Mouse (Mus musculus) heart, adult 8-10 months (tissue): ENCODE data around the gene Ephb2. TPM values are rescaled to one million over a fixed set of nuclear protein-coding genes. Genes with fewer than 3 reads are reported as not detected.

Experiments used
- DNase-seq: peaks from one replicate; pipeline ENCODE4 v3.0.0; 2022; ENCODE audit warnings: low spot score
- total RNA-seq, 4 experiments: library from RNA; stranded (reverse); gene quantifications; 2 replicates each; pipeline ENCODE4 v1.2.4; 2022

Gene Ephb2
- total RNA-seq, 4 experiments from 2014 or later: 0.44 to 0.86 (median 0.45) TPM

DNA sequence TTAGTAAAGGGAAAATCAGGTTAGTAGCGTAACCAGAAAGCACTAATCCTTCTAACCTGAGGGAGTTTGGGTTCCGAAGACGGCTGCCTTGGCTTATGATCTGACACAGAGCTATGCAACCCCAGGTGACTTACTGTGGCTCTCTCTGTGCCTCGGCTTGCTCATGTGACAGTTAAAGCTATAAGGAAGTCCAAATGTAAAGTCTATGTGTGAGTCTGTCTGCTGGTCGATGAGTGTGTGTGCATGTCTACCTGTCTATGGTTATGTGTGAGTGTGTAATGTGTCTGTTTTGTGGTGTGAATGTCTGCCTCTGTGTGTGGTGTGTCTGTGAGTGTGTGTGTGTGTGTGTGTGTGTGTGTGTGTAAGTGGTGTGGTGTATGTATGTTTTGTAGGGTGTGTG lies 33.8 kb downstream of the Ephb2 start:
- DNase-seq: no peak

DNA sequence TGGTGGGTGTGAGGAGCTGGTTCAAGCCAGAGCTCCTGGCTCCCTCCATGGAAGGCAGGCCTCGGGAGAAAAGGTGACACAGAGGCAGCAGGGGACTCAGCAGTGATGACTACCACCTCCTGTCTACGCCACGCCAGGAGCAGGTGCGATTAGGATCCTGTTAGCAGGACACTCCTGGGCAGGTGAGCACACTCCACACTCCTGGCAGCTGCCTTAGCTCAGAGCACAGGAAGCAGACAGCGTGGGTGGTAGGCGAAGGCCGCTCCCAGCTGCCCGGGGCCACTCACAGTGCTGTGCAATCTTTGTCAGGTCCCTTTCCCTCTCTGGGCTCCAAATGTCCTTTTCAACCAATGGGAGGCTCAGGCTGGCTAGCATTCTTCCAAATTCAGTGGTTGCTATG lies 34.3 kb downstream of the Ephb2 start:
- DNase-seq: no peak

GRCm38 (mm10) chr4:136800366-136800765 lies 35.4 kb downstream of the Ephb2 start:
- no peak for DNase-seq

DNA sequence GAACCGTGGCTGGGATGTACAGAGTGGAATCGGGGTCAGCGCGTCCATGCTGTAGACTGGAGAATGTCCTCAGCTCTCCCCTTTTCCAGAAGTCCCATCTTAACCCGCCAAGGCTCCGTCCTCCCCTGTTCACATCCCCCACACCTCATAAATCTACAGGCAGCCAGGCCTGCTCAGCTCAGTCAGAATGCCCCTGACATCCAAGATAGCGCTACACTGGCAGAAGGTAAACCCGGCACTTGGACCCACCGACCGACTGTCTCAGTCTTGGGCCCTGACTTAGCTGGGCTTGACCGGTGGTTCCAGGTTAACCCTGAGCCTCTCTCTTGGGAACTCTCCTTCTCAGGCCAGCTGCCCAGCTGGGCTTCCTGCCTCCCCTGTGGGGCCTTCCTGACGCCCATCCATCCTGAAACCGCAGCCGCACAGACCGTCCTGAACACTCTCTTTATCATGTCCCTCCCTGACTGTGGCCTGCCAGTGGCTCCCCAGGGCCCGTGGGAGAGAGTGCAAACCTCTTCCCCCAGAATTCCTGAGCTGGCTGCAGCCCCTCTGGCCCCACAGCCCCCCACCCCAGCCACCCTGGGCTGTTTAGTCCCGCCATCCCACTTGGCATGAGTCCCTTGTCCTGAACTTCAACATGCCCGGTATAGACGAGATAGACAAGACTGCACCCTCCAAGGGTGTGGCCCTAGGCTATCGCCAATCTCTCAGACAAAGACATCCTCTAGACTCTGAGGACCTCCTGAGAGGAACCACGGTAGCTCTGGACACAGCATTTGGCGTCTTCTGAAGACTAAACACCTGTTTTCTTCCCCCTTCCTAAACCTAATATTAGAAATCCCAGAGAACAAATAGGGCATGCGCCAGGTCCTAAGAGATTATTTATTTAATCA lies 37.9 kb downstream of the Ephb2 start:
- no peak for DNase-seq

- no peak for DNase-seq
Measured at GRCm38 (mm10) chr4:136793320-136793719, 42.5 kb downstream of the Ephb2 start.

DNA sequence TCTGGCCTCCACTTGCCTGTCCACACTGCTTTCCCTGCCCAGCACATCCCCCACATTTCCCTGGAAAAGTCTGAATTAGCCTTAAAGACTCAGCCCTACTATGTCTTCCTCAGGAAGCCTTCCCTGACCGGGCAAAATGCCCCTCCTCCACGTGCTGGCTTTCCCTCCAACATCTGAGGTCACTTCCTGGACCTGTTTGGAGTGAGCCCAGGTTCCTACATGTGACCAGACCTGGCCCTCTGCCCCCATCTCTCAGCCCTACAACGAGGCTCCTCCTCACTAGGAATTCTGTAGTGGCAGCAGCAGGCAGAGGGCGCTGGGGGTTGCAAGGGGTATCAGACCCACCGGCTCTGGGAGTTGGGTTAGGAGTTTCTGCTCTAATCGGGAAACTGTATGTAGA lies 46.0 kb downstream of the Ephb2 start:
- peak; percentile 76 for DNase-seq

DNA sequence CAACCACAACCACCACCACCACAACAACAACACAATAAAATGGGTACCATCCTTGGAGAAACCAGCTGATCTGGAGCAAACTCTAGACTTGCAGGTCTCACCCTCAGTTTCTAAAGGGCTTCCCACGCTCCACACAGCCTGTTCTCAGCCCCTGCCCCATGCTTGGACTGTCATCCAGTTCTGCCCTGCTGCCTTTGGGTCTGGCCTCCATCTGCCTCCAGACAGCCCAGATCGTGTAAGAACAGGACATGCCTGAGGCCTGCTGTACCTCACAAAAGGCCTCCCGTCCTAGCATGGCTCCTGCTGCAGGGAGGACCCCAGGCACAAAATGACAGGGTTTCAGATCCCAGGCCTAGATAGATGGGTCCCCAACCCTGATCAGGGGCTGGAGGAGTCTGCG lies 48.4 kb downstream of the Ephb2 start:
- no peak for DNase-seq

GRCm38 (mm10) chr4:136786453-136787276 lies 49.1 kb downstream of the Ephb2 start:
- no peak for DNase-seq

DNA sequence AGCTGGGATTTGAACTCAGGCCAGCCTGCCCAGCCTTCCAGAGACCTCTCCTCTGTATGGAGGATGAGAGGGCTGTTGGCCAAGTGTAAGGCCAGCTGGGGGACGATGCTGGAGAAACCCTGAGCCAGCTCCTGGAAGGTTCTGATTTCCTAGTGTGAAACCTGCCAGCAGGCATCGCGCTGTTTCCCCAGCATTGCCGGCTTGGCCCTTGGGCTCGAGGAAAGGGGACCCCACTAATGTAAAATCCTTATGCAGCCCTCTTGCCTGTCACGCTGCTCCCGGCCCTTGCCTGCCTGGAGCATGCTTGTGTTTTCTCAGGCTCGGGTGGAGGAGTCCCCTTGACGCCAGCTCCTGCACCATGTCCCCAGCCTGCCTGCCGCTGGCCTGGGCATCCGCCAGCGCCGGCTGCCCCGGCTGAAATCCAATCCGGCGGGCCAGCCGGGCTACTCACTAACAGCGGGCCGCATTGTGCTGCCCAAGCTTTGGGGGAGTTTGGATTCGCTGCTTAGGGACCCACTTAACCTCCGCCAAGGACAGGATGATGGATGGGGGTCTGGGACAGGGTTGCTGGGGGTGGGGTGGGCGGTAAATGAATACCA lies 52.1 kb downstream of the Ephb2 start:
- DNase-seq: no peak

DNA sequence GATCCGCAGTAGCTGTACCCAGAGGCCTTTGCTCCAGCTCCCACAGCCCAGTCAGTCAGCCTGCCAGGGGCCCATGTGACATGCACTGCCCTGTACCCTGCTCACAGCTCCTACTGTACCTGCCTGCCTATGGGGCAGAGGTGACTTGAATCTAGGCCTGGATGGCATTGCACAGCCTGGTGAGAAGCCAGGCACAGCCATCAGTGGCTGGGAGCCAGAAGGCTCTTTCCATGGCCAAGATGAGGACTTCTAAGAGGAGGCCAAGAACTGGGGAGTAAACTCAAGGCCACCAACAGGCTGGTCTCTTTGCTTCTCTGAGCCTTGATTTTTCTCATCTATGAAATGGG lies 53.2 kb downstream of the Ephb2 start:
- no peak for DNase-seq

DNA sequence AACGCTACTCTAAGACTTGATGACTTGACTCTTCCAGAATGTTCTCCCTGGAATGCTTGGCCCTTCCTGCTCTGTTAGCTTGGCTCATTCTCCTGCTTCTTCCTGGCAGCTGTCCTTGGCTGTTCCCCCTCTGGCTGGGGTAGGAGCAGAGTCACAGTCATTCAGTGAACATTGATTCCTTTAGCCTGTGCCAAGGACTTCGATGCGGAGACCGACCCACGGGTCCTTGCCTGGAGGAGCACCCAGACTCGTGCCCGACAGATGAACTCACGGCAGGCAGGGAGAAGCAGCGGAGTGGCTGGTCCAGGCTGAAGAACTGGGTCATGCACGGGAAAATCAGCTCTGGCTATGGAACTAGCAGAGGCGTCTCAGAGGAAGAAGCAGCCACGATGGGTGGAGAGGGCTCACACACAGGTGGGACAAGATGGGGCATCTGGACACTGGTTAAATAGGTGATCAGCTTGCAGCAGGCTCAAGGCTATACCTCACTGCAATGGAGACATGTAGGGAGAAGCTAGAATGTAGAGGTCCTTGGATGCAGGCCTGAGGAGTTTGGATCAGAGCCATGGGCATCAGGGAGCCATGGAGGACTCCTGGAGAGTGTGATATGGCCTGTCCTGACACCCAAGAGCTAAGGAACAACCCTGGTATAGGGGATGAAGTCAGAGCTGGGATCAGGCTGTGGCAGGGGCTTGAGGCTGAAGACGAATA lies 53.8 kb downstream of the Ephb2 start:
- DNase-seq: peak; percentile 75

DNA sequence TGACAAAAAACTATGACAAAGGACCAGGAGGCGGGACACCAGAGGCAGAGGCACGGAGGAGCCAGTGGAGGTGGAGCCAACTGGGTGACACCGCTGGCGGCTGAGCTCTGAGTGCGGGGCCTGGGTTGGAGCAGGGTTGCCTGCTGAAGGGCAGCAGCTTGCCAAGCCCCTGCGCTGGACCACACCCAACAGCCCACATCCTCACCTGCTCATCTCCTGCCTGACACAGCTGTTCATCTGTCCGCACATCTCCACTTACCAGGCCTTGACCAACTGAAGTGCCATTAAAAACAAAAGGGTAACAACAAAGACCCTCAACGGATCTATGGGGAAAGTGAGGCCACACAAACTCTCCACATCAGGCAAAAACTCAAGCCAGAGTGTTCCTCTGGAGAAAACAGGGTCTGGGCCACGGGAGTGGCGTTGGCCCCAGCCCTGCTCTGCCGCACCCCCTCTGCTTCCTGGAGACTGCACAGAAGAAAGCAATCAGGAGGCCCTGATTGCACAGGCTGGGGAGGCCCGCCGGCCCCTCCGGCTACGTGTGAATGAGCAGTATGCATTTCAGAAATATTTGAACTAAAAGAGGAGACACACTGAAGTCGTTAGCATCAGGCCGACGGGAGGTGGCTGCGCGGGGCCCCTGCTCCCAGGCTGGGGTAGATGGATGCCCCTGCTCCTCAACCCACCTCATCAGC lies 55.4 kb downstream of the Ephb2 start:
- DNase-seq: no peak

DNA sequence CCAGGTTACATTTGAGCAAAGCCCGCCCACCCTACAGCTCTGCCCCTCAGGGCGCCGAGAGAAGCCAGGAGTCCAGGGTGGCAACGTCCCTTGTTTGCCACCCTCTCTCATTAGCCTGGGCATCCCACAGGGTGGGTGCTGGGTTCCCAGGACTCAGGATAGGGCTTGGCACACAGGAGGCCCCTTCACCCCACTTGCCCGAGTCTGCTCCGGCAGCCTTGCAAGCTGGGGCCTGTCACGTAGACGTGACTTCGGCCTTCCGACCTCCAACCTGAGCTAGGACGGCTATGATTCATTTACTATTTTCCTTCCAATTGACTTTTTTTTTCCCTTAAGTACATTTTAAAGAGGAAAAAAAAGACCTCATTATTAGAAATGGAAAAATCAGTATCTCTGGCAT lies 56.6 kb downstream of the Ephb2 start:
- no peak for DNase-seq

GRCm38 (mm10) chr4:136776471-136776892 lies 59.3 kb downstream of the Ephb2 start:
- no peak for DNase-seq

DNA sequence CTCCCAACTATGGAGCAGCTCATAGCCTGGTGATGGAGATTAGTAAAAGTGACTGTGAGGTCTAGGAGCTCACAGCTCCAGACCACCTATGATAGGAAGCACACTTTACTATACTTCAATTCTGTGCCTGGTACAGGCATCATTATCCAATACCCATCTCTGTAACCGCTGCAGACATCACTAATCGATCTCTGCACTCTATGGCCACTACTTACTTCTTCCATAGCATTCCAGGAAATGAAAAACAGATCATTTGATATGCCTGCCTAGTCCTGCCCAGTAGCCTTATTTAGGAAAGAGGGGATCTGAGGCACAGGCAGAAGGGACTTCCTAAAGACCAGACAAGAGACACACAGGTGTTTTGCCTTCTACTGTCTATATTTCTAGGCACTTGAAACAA lies 59.9 kb downstream of the Ephb2 start:
- no peak for DNase-seq

DNA sequence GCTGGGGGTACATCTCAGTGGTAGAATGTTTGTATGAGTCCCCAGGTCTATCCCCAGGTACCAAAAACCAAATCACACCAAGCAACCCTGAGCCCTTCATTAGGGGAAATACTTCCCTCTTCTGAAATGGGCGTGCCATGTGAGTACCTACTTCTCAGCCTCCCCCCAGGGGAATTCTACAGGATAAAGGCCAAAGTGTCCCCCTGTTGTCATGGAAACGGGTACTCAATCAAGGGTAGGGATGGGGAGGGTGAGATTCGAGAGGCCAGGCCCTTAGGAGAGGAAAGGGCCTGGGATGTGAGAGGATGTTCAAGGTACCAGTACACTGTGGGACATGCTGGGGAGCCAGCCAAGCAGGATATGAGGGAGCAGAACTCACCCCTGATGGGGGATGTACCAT lies 61.6 kb downstream of the Ephb2 start:
- DNase-seq: no peak

DNA sequence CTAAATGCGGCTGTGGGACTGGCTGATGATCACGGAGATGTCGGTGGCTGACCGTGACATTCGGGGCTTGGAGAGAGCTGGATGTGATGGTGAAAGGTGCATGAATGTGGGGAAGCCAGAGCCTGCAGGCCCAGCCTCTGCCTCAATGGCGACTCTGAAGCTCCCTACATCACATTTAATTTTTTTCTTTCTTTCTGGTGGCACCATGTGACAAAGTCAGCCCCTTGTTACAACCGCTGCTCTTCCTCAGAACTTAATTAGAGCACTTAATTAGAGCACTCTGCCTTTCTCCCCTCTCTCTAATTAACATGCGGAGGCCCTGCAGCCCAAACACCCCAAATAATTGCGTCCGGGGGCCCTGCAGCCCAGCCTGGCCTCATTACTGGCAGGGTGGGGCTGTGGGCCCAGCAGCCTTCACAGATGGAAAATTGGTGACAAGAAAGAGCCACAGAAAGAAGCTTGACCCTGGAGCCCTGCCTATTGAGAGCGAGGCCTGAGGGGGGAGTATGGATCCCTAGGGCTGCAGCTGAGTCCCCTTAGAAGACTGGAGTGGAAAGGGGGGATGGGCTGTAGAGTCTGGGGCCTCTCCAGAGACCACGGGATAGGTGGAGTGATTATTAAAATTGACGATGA lies 62.7 kb downstream of the Ephb2 start:
- no peak for DNase-seq

DNA sequence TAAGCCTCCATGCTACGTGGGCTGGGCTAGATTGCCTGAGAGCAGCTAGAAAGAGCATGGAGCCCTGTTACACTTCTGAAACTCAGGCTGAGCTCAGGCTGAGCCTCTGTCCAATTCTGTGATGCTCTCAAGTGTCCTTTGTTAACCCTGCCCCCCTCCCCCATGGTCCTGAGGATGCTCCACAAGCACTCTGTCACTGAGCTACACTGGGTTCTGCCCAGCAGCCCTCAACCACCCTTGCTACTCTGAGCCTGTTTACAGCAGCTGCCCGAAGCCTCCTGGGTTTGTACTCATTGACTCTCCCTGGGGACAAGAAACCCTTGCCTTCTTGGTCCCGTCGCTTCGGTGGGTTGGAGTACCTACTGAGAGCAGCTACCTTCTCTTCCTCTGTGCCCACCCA lies 63.5 kb downstream of the Ephb2 start:
- DNase-seq: no peak

- DNase-seq: no peak
Measured at GRCm38 (mm10) chr4:136770718-136771117, 65.1 kb downstream of the Ephb2 start.

GRCm38 (mm10) chr4:136768499-136768898 lies 67.3 kb downstream of the Ephb2 start:
- DNase-seq: no peak

- DNase-seq: no peak
Measured at GRCm38 (mm10) chr4:136765080-136765479, 70.7 kb downstream of the Ephb2 start.
